Mouse (Mus musculus) adrenal gland, adult 8-10 months (tissue): ENCODE data around the gene Gm1604a. TPM values are rescaled to one million over a fixed set of nuclear protein-coding genes. Genes with fewer than 3 reads are reported as not detected.
A peak's percentile ranks its signal among the peaks of the same experiment; 100 is the strongest.
"Not testable (repeated sequence)": the region's sequence is repeated elsewhere in the genome, so short reads cannot be mapped to it uniquely, and the experiment has no call there.

Experiments
- DNase-seq: peaks from one replicate; pipeline ENCODE4 v3.0.0; 2022
- total RNA-seq, 4 experiments: library from RNA; stranded (reverse); gene quantifications; 2 replicates each; pipeline ENCODE4 v1.2.4; 2022

The Gm1604a gene
- total RNA-seq, 4 experiments from 2014 or later = not detected

- DNase-seq = not testable (repeated sequence)
These were observed 44.3 kb downstream of the Gm1604a start for GRCm38 (mm10) chr17:7069561-7070240.

- not testable (repeated sequence) for DNase-seq
These were observed 49.1 kb downstream of the Gm1604a start for GRCm38 (mm10) chr17:7074494-7074893.

- not testable (repeated sequence) for DNase-seq
These were observed 50.2 kb downstream of the Gm1604a start for GRCm38 (mm10) chr17:7075519-7075918.

GRCm38 (mm10) chr17:7079558-7079957 is 54.2 kb downstream of the Gm1604a start:
- peak; percentile 23 for DNase-seq

GRCm38 (mm10) chr17:7084523-7084922 is 59.2 kb downstream of the Gm1604a start:
- not testable (repeated sequence) for DNase-seq

GRCm38 (mm10) chr17:7085469-7086168 is 60.3 kb downstream of the Gm1604a start:
- not testable (repeated sequence) for DNase-seq

GRCm38 (mm10) chr17:7086836-7087235 is 61.5 kb downstream of the Gm1604a start:
- not testable (repeated sequence) for DNase-seq

GRCm38 (mm10) chr17:7097835-7098519 is 72.6 kb downstream of the Gm1604a start:
- DNase-seq = not testable (repeated sequence)

- DNase-seq = not testable (repeated sequence)
These were observed 73.7 kb downstream of the Gm1604a start for GRCm38 (mm10) chr17:7099096-7099495.

GRCm38 (mm10) chr17:7102945-7103344 is 77.6 kb downstream of the Gm1604a start:
- not testable (repeated sequence) for DNase-seq

GRCm38 (mm10) chr17:7111658-7112057 is 86.3 kb downstream of the Gm1604a start:
- DNase-seq = not testable (repeated sequence)

- not testable (repeated sequence) for DNase-seq
These were observed 90.9 kb downstream of the Gm1604a start for GRCm38 (mm10) chr17:7116265-7116664.

GRCm38 (mm10) chr17:7120835-7121234 is 95.5 kb downstream of the Gm1604a start:
- DNase-seq = not testable (repeated sequence)

GRCm38 (mm10) chr17:7122554-7122953 is 97.2 kb downstream of the Gm1604a start:
- not testable (repeated sequence) for DNase-seq

- DNase-seq = not testable (repeated sequence)
These were observed 101.1 kb downstream of the Gm1604a start for GRCm38 (mm10) chr17:7126475-7126874.

GRCm38 (mm10) chr17:7134002-7134401 is 108.6 kb downstream of the Gm1604a start:
- DNase-seq = not testable (repeated sequence)

- DNase-seq = not testable (repeated sequence)
These were observed 109.9 kb downstream of the Gm1604a start for GRCm38 (mm10) chr17:7135277-7135676.

Other genes starting within 250 kb of the Gm1604a start
- gene Ezr, start 242.8 kb upstream of the Gm1604a start, total RNA-seq = 10 to 100 TPM; 18.8 to 34.8 (median 23.9) TPM
- gene Rsph3b, start 76.9 kb upstream of the Gm1604a start, total RNA-seq = 10 to 100 TPM; 37.8 to 42.2 (median 39.6) TPM
- 10 to 100 TPM; 21.3 to 27.7 (median 24.9) TPM for gene Tagap1, start 64.4 kb upstream of the Gm1604a start, total RNA-seq
- gene Rnaset2b, start 54.9 kb upstream of the Gm1604a start, total RNA-seq = 100 to 1,000 TPM; 377 to 672 (median 551) TPM
- 1 to 10 TPM in 1 of 4 experiments, under 1 TPM in 2, not detected in 1; 0.65 to 2.2 (median 0.70) TPM for gene Gm49721, start 46.7 kb upstream of the Gm1604a start, total RNA-seq
- gene Rps6ka2, start 144.5 kb downstream of the Gm1604a start, total RNA-seq = 10 to 100 TPM; 14.9 to 20.8 (median 19.2) TPM